Mouse (Mus musculus) C2C12 (cell line): ENCODE results near the gene Anln. TPM values are rescaled to one million over a fixed set of nuclear protein-coding genes. Genes with fewer than 3 reads are reported as not detected.

Experiments
- H3K27me3 ChIP-seq: one replicate; pipeline ENCODE4 v1.6.1; 2011; ENCODE audit not compliant: control insufficient read depth, insufficient read depth, insufficient read length
- H3K36me3 ChIP-seq: one replicate; pipeline ENCODE4 v1.6.1; 2011; ENCODE audit not compliant: control insufficient read depth, insufficient read depth
- H3K4me3 ChIP-seq: one replicate; pipeline ENCODE4 v1.5.1; 2011; ENCODE audit warnings: mild to moderate bottlenecking, control low read depth; ENCODE audit not compliant: poor library complexity, insufficient read depth, severe bottlenecking
- H3K79me2 ChIP-seq: one replicate; pipeline ENCODE4 v1.6.1; 2011; ENCODE audit not compliant: control insufficient read depth, insufficient read depth
- H3K79me3 ChIP-seq: one replicate; pipeline ENCODE4 v1.6.1; 2011; ENCODE audit warnings: low read depth, control low read depth
- H3ac ChIP-seq: one replicate; pipeline ENCODE3; 2011; ENCODE audit warnings: low read depth; ENCODE audit not compliant: control insufficient read depth, insufficient read length
- CEBPB ChIP-seq: IDR thresholded peaks from one replicate; pipeline ENCODE4 v1.6.1; 2011; ENCODE audit warnings: low read depth, mild to moderate bottlenecking, control low read depth, moderate library complexity
- CTCF ChIP-seq: IDR thresholded peaks from one replicate; pipeline ENCODE4 v1.5.1; 2011; ENCODE audit not compliant: control insufficient read depth, insufficient read depth, insufficient read length
- FOSL1 ChIP-seq: IDR thresholded peaks from one replicate; pipeline ENCODE4 v1.8.0; 2011; ENCODE audit warnings: mild to moderate bottlenecking, low read length; ENCODE audit not compliant: poor library complexity, insufficient read depth, severe bottlenecking
- MAX ChIP-seq: IDR thresholded peaks from one replicate; pipeline ENCODE4 v1.6.1; 2011; ENCODE audit warnings: mild to moderate bottlenecking, control low read depth
- MYOD1 ChIP-seq: IDR thresholded peaks from one replicate; pipeline ENCODE4 v1.6.1; 2011; ENCODE audit warnings: low read depth; ENCODE audit not compliant: control insufficient read depth, insufficient read length
- MYOG ChIP-seq: IDR thresholded peaks from one replicate; pipeline ENCODE4 v1.6.1; 2011; ENCODE audit not compliant: control insufficient read depth, insufficient read length; ENCODE audit errors: extremely low read depth
- USF1 ChIP-seq: IDR thresholded peaks from one replicate; pipeline ENCODE4 v1.6.1; 2011; ENCODE audit warnings: low read depth, mild to moderate bottlenecking, control low read depth, moderate library complexity
- polyA plus RNA-seq: library from polyadenylated mRNA; unstranded; fragments of >200 nt; fragmentation: generic; extraction: Trizol; gene quantifications from one replicate; pipeline ENCODE4 v1.2.1, GENCODE M21; 2012; ENCODE audit warnings: missing spikeins

The Anln gene
- polyA plus RNA-seq, 1 experiment = 63.2 TPM

DNA sequence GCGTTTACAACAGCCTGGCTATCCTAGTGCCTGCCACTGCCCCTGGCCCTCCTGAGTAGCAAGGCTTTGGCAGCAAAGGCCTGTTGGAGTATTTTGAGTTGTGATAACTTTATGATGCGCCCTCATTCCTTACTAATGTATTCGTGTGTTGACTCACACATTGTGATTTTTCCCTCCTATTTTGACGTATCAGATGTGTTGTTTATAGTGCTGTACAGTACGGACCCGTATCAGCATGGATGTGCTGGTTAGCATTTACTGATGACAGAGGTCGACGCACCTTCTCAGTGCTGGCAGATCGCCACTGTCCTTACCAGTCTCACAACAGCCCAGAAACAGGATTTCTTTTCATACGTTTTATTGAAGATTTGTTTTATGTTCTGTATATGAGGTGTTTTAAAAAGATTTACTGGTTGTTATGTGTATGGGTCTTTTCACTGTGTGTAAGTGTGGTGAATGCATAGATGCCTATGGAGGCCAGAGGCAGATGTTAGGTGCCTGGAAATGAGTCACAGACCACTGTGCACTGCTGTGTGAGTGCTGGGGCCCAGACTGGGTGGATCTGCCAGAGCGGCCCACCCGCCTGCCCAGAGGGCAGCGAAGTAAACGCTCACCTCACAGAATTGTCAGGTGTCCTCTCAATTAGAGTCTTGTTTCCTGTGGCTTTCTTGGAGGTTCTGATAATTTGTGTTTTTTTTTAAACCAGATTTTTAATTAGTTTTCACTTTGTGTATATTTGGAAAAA lies 39.9 kb upstream of the Anln start:
- H3K36me3 ChIP-seq = no peaks in the 10 kb centered on the region
- no peaks in the 10 kb centered on the region for H3K27me3 ChIP-seq
- TF ChIP-seq MYOG (no peak), CTCF (no peak), MAX (no peak), MYOD1 (no peak), FOSL1 (no peak)
- no peak overlapping the region for H3ac ChIP-seq
- H3K4me3 ChIP-seq = no peak overlapping the region
- H3K79me3 ChIP-seq = no peaks in the 10 kb centered on the region
- H3K79me2 ChIP-seq = no peaks in the 10 kb centered on the region

GRCm38 (mm10) chr9:22428028-22428665 lies 39.2 kb upstream of the Anln start:
- H3K79me3 ChIP-seq = no peaks in the 10 kb centered on the region
- no peaks in the 10 kb centered on the region for H3K36me3 ChIP-seq
- TF ChIP-seq MAX (no peak), USF1 (no peak), CEBPB (no peak), MYOD1 (no peak), FOSL1 (no peak), CTCF (no peak), MYOG (no peak)
- H3ac ChIP-seq = no peak overlapping the region
- no peak overlapping the region for H3K4me3 ChIP-seq
- no peaks in the 10 kb centered on the region for H3K27me3 ChIP-seq
- no peaks in the 10 kb centered on the region for H3K79me2 ChIP-seq

GRCm38 (mm10) chr9:22424719-22425118 lies 35.7 kb upstream of the Anln start:
- no peaks in the 10 kb centered on the region for H3K27me3 ChIP-seq
- H3K79me3 ChIP-seq = no peaks in the 10 kb centered on the region
- H3K36me3 ChIP-seq = no peaks in the 10 kb centered on the region
- H3K4me3 ChIP-seq = no peak overlapping the region
- H3ac ChIP-seq = no peak overlapping the region
- no peak for TF ChIP-seq USF1
- TF ChIP-seq MAX = no peak
- no peak for TF ChIP-seq FOSL1
- no peak for TF ChIP-seq MYOD1
- TF ChIP-seq CEBPB = no peak
- TF ChIP-seq MYOG = no peak
- H3K79me2 ChIP-seq = no peaks in the 10 kb centered on the region

GRCm38 (mm10) chr9:22424196-22424595 lies 35.2 kb upstream of the Anln start:
- no peaks in the 10 kb centered on the region for H3K27me3 ChIP-seq
- H3K4me3 ChIP-seq = no peak overlapping the region
- TF ChIP-seq CTCF = no peak
- no peak for TF ChIP-seq MYOD1
- TF ChIP-seq CEBPB = no peak
- TF ChIP-seq MYOG = no peak
- no peak for TF ChIP-seq MAX
- no peak for TF ChIP-seq FOSL1
- no peak for TF ChIP-seq USF1
- H3ac ChIP-seq = no peak overlapping the region
- H3K79me2 ChIP-seq = no peaks in the 10 kb centered on the region
- H3K36me3 ChIP-seq = no peaks in the 10 kb centered on the region
- no peaks in the 10 kb centered on the region for H3K79me3 ChIP-seq

- Histone ChIP-seq H3ac (no peak overlapping the region), H3K4me3 (no peak overlapping the region), H3K79me2 (no peaks in the 10 kb centered on the region), H3K79me3 (no peaks in the 10 kb centered on the region), H3K27me3 (no peaks in the 10 kb centered on the region), H3K36me3 (no peaks in the 10 kb centered on the region)
- TF ChIP-seq MYOD1 (no peak), USF1 (no peak), CTCF (no peak), MAX (no peak), FOSL1 (no peak), CEBPB (no peak), MYOG (no peak)
These were observed 34.5 kb upstream of the Anln start for GRCm38 (mm10) chr9:22423507-22423906.

- Histone ChIP-seq H3K27me3 (no peaks in the 10 kb centered on the region), H3K79me3 (no peaks in the 10 kb centered on the region), H3ac (no peak overlapping the region), H3K4me3 (no peak overlapping the region), H3K79me2 (no peaks in the 10 kb centered on the region), H3K36me3 (no peaks in the 10 kb centered on the region)
- TF ChIP-seq MYOD1 (no peak), FOSL1 (no peak), USF1 (no peak), MYOG (no peak)
These were observed 33.6 kb upstream of the Anln start for GRCm38 (mm10) chr9:22422559-22422958.
